In the genomic region with DNA sequence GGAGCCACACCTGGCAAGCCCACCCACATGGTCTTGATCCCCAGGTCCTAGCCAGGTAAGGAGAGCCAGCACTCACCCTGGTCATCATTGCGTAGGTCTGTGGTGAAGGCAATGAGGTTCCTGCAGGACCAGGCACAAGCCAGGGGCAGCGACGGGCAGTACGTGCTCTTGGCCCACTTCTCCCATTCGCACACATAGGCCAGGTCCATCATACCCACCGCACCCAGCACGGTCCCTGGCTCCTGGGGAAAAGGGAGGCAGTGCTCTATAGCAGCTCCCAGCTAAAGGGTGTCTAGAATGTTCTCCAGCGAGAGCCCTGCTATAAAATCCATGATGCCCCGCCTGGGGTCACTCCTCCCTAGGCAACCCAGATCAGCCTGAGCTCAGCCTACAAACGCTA, we compare ENCODE assay signal across 14 mouse cellular contexts. TPM values are rescaled to one million over a fixed set of nuclear protein-coding genes. Genes with fewer than 3 reads are reported as not detected.
DNase-seq lines count a peak whose midpoint lies in the region; ATAC-seq lines count a peak whose summit lies in the region.
"Had no signal": no experiment of that assay in that cellular context is flagged by ENCODE, and none has a peak within 500 bp of the region (broad histone marks: within the 10 kb centered on the region; RNA-seq: fewer than 3 reads in every experiment).

No protein-coding gene starts in this region.

- no peak for ATAC-seq in forebrain, embryonic 12.5 days (ENCODE audit: low FRiP score)
- ATAC-seq in forebrain, embryonic 11.5 days (replicated peaks; ENCODE audit: low FRiP score): no peak
- ATAC-seq in intestine, embryonic 15.5 days: no peak
- no peak for ATAC-seq in intestine, embryonic 16.5 days
- ATAC-seq in midbrain, embryonic 15.5 days (replicated peaks): no peak
- no peak for ATAC-seq in midbrain, embryonic 16.5 days

- no peak overlapping the region for H3K9ac ChIP-seq in forebrain, embryonic 12.5 days
- H3K9ac ChIP-seq in forebrain, embryonic 11.5 days (ENCODE audit: low read length): no peak overlapping the region
- no peak overlapping the region for H3K9ac ChIP-seq in intestine, embryonic 15.5 days
- no peak overlapping the region; the same call in 1 of the 2 replicates for H3K9ac ChIP-seq in intestine, embryonic 16.5 days (ENCODE audit: low read depth, low read length)
- no peak overlapping the region for H3K9ac ChIP-seq in midbrain, embryonic 15.5 days
- H3K9ac ChIP-seq in midbrain, embryonic 16.5 days (ENCODE audit: low read depth, low read length): no peak overlapping the region

- peak overlapping the region; percentile 45; the same call in 1 of the 2 replicates for H3K4me2 ChIP-seq in forebrain, embryonic 12.5 days
- no peak overlapping the region for H3K4me2 ChIP-seq in forebrain, embryonic 11.5 days (ENCODE audit: low read depth, low read length, severe bottlenecking)
- peak overlapping the region; percentile 64; the same call in 1 of the 2 replicates for H3K4me2 ChIP-seq in intestine, embryonic 15.5 days (replicated peaks)
- H3K4me2 ChIP-seq in intestine, embryonic 16.5 days (ENCODE audit: low read depth, low read length): no peak overlapping the region
- H3K4me2 ChIP-seq in midbrain, embryonic 15.5 days: no peak overlapping the region; the same call in 1 of the 2 replicates
- no peak overlapping the region for H3K4me2 ChIP-seq in midbrain, embryonic 16.5 days (ENCODE audit: low read length)

- DNase-seq in forebrain, embryonic 11.5 days (ENCODE audit: low spot score): no peak
- no peak for DNase-seq in yolk sac, embryonic 10.5 days (ENCODE audit: low spot score)
- DNase-seq: kidney, adult 18-20 months; layer of hippocampus, adult 9-11 months; right cerebral cortex, postnatal 14 days had no signal

- peaks cover 11% of the 10 kb centered on the region for H3K4me1 ChIP-seq in forebrain, embryonic 12.5 days
- 0 out of 2 replicates have a peak, but pooled peaks cover 5% of the 10 kb centered on the region for H3K4me1 ChIP-seq in forebrain, embryonic 11.5 days (replicated peaks; ENCODE audit: control insufficient read depth, insufficient read depth, low read length)
- H3K4me1 ChIP-seq in intestine, embryonic 15.5 days (replicated peaks): peaks cover 12% of the 10 kb centered on the region
- H3K4me1 ChIP-seq in intestine, embryonic 16.5 days (ENCODE audit: control insufficient read depth, insufficient read depth, low read length): peaks cover 3% of the 10 kb centered on the region; the same call in 1 of the 2 replicates
- H3K4me1 ChIP-seq in midbrain, embryonic 15.5 days: peaks cover 14% of the 10 kb centered on the region
- peaks cover 5% of the 10 kb centered on the region; the same call in 1 of the 2 replicates for H3K4me1 ChIP-seq in midbrain, embryonic 16.5 days (ENCODE audit: control insufficient read depth, insufficient read depth, low read length)

- no peak overlapping the region for H3K27ac ChIP-seq in forebrain, embryonic 12.5 days
- H3K27ac ChIP-seq in forebrain, embryonic 11.5 days (ENCODE audit: low read depth, low read length): no peak overlapping the region
- no peak overlapping the region for H3K27ac ChIP-seq in intestine, embryonic 15.5 days
- no peak overlapping the region for H3K27ac ChIP-seq in intestine, embryonic 16.5 days (ENCODE audit: low read length)
- H3K27ac ChIP-seq in midbrain, embryonic 15.5 days: 0 out of 2 replicates have a peak overlapping the region, but pooled peaks have one; percentile 26
- no peak overlapping the region for H3K27ac ChIP-seq in midbrain, embryonic 16.5 days (ENCODE audit: low read length)

- peaks cover 11% of the 10 kb centered on the region for H3K27me3 ChIP-seq in forebrain, embryonic 12.5 days
- H3K27me3 ChIP-seq in forebrain, embryonic 11.5 days (ENCODE audit: control insufficient read depth, insufficient read depth, low read length): peaks cover 11% of the 10 kb centered on the region; the same call in 1 of the 2 replicates
- no peaks in the 10 kb centered on the region for H3K27me3 ChIP-seq in intestine, embryonic 15.5 days (replicated peaks)
- H3K27me3 ChIP-seq in intestine, embryonic 16.5 days (replicated peaks; ENCODE audit: control insufficient read depth, insufficient read depth, low read length): no peaks in the 10 kb centered on the region
- H3K27me3 ChIP-seq in midbrain, embryonic 15.5 days (replicated peaks): no peaks in the 10 kb centered on the region
- H3K27me3 ChIP-seq in midbrain, embryonic 16.5 days (ENCODE audit: control insufficient read depth, insufficient read depth, low read depth, low read length): no peaks in the 10 kb centered on the region

- 95% methylated on average over 10 of the region's 10 CpGs for WGBS in forebrain, embryonic 12.5 days
- 95% methylated on average over 10 of the region's 10 CpGs for WGBS in forebrain, embryonic 11.5 days
- WGBS in intestine, embryonic 15.5 days: 90% methylated on average over 10 of the region's 10 CpGs
- WGBS in intestine, embryonic 16.5 days: 91% methylated on average over 10 of the region's 10 CpGs
- WGBS in midbrain, embryonic 15.5 days: 95% methylated on average over 10 of the region's 10 CpGs
- WGBS in midbrain, embryonic 16.5 days: 94% methylated on average over 10 of the region's 10 CpGs

- H3K36me3 ChIP-seq in forebrain, embryonic 12.5 days (replicated peaks): peaks cover 57% of the 10 kb centered on the region
- H3K36me3 ChIP-seq in forebrain, embryonic 11.5 days (ENCODE audit: control insufficient read depth, insufficient read depth, low read length): no peaks in the 10 kb centered on the region; the same call in 1 of the 2 replicates
- peaks cover 37% of the 10 kb centered on the region for H3K36me3 ChIP-seq in intestine, embryonic 15.5 days
- H3K36me3 ChIP-seq in intestine, embryonic 16.5 days (ENCODE audit: control insufficient read depth, insufficient read depth, low read length): peaks cover 20% of the 10 kb centered on the region
- H3K36me3 ChIP-seq in midbrain, embryonic 15.5 days (replicated peaks): peaks cover 17% of the 10 kb centered on the region
- peaks cover 25% of the 10 kb centered on the region; the same call in 1 of the 2 replicates for H3K36me3 ChIP-seq in midbrain, embryonic 16.5 days (ENCODE audit: control insufficient read depth, insufficient read depth, low read length)

- H3K4me3 ChIP-seq in forebrain, embryonic 12.5 days (replicated peaks): no peak overlapping the region
- H3K4me3 ChIP-seq in forebrain, embryonic 11.5 days (ENCODE audit: low read depth, low read length): no peak overlapping the region
- no peak overlapping the region for H3K4me3 ChIP-seq in intestine, embryonic 15.5 days (replicated peaks)
- no peak overlapping the region for H3K4me3 ChIP-seq in intestine, embryonic 16.5 days (ENCODE audit: low read length)
- H3K4me3 ChIP-seq in midbrain, embryonic 15.5 days: peak overlapping the region; percentile 83; the same call in 1 of the 2 replicates
- no peak overlapping the region for H3K4me3 ChIP-seq in midbrain, embryonic 16.5 days (ENCODE audit: low read depth, low read length)

- no peaks in the 10 kb centered on the region for H3K9me3 ChIP-seq in forebrain, embryonic 12.5 days
- no peaks in the 10 kb centered on the region for H3K9me3 ChIP-seq in forebrain, embryonic 11.5 days (ENCODE audit: control insufficient read depth, low read length)
- no peaks in the 10 kb centered on the region for H3K9me3 ChIP-seq in intestine, embryonic 15.5 days
- H3K9me3 ChIP-seq in intestine, embryonic 16.5 days (ENCODE audit: control insufficient read depth, low read length): no peaks in the 10 kb centered on the region
- H3K9me3 ChIP-seq in midbrain, embryonic 15.5 days: no peaks in the 10 kb centered on the region
- no peaks in the 10 kb centered on the region for H3K9me3 ChIP-seq in midbrain, embryonic 16.5 days (replicated peaks; ENCODE audit: control insufficient read depth, low read length, poor library complexity, severe bottlenecking)

RNA-seq across cellular contexts. Expression of a gene that starts 1.3 kb away (rescaled TPM):
- polyA plus RNA-seq in forebrain, embryonic 12.5 days (2016; fragmentation: Nextera tagmentation; extraction: Ambion mirVana): 59.9 and 62.3 TPM in 2 replicates
- 60.4 and 60.6 TPM in 2 replicates for polyA plus RNA-seq in forebrain, embryonic 11.5 days (2014; fragmentation: Nextera tagmentation; extraction: Ambion mirVana)
- polyA plus RNA-seq in intestine, embryonic 15.5 days (2015; fragmentation: Nextera tagmentation; extraction: Ambion mirVana): 37.3 and 39.8 TPM in 2 replicates
- 34.1 and 37.2 TPM in 2 replicates for polyA plus RNA-seq in intestine, embryonic 16.5 days (2015; fragmentation: Nextera tagmentation; extraction: Ambion mirVana)
- polyA plus RNA-seq in midbrain, embryonic 15.5 days (2015; fragmentation: Nextera tagmentation; extraction: Ambion mirVana): 64.5 and 66.5 TPM in 2 replicates
- polyA plus RNA-seq in midbrain, embryonic 16.5 days (2015; fragmentation: Nextera tagmentation; extraction: Ambion mirVana): 55.4 and 56.6 TPM in 2 replicates

RNA-seq across cellular contexts. Expression of a gene that starts 3.2 kb away (rescaled TPM):
- polyA plus RNA-seq in forebrain, embryonic 12.5 days (2016; fragmentation: Nextera tagmentation; extraction: Ambion mirVana): 35.1 and 53.2 TPM in 2 replicates
- 3.3 and 14.8 TPM in 2 replicates for polyA plus RNA-seq in forebrain, embryonic 11.5 days (2014; fragmentation: Nextera tagmentation; extraction: Ambion mirVana)
- polyA plus RNA-seq in intestine, embryonic 15.5 days (2015; fragmentation: Nextera tagmentation; extraction: Ambion mirVana): 17.7 TPM in 1 of 2 replicates, not detected in the other
- polyA plus RNA-seq in intestine, embryonic 16.5 days (2015; fragmentation: Nextera tagmentation; extraction: Ambion mirVana): 2.1 and 7.8 TPM in 2 replicates
- polyA plus RNA-seq in midbrain, embryonic 15.5 days (2015; fragmentation: Nextera tagmentation; extraction: Ambion mirVana): not detected in 2 replicates
- polyA plus RNA-seq in midbrain, embryonic 16.5 days (2015; fragmentation: Nextera tagmentation; extraction: Ambion mirVana): 2.6 and 13.4 TPM in 2 replicates
- polyA plus RNA-seq: C2C12; cerebellum, adult 2 months had no signal

RNA-seq across cellular contexts. Expression of a gene that starts 9.4 kb away (rescaled TPM):
- polyA plus RNA-seq in forebrain, embryonic 12.5 days (2016; fragmentation: Nextera tagmentation; extraction: Ambion mirVana): 0.96 and 1.1 TPM in 2 replicates
- polyA plus RNA-seq in forebrain, embryonic 11.5 days (2014; fragmentation: Nextera tagmentation; extraction: Ambion mirVana): 0.55 and 1.0 TPM in 2 replicates
- 0.52 and 1.1 TPM in 2 replicates for polyA plus RNA-seq in intestine, embryonic 15.5 days (2015; fragmentation: Nextera tagmentation; extraction: Ambion mirVana)
- 0.68 and 0.69 TPM in 2 replicates for polyA plus RNA-seq in intestine, embryonic 16.5 days (2015; fragmentation: Nextera tagmentation; extraction: Ambion mirVana)
- polyA plus RNA-seq in midbrain, embryonic 15.5 days (2015; fragmentation: Nextera tagmentation; extraction: Ambion mirVana): 3.1 and 3.3 TPM in 2 replicates
- 3.5 and 3.8 TPM in 2 replicates for polyA plus RNA-seq in midbrain, embryonic 16.5 days (2015; fragmentation: Nextera tagmentation; extraction: Ambion mirVana)

RNA-seq across cellular contexts. Expression of a gene that starts 13.6 kb away (rescaled TPM):
- polyA plus RNA-seq in forebrain, embryonic 12.5 days (2016; fragmentation: Nextera tagmentation; extraction: Ambion mirVana): 162 and 173 TPM in 2 replicates
- polyA plus RNA-seq in forebrain, embryonic 11.5 days (2014; fragmentation: Nextera tagmentation; extraction: Ambion mirVana): 135 and 145 TPM in 2 replicates
- 108 and 116 TPM in 2 replicates for polyA plus RNA-seq in intestine, embryonic 15.5 days (2015; fragmentation: Nextera tagmentation; extraction: Ambion mirVana)
- polyA plus RNA-seq in intestine, embryonic 16.5 days (2015; fragmentation: Nextera tagmentation; extraction: Ambion mirVana): 105 and 116 TPM in 2 replicates
- polyA plus RNA-seq in midbrain, embryonic 15.5 days (2015; fragmentation: Nextera tagmentation; extraction: Ambion mirVana): 292 and 296 TPM in 2 replicates
- 273 and 293 TPM in 2 replicates for polyA plus RNA-seq in midbrain, embryonic 16.5 days (2015; fragmentation: Nextera tagmentation; extraction: Ambion mirVana)

RNA-seq across cellular contexts. Expression of a gene that starts 16.8 kb away (rescaled TPM):
- polyA plus RNA-seq in forebrain, embryonic 12.5 days (2016; fragmentation: Nextera tagmentation; extraction: Ambion mirVana): not detected in 2 replicates
- polyA plus RNA-seq in forebrain, embryonic 11.5 days (2014; fragmentation: Nextera tagmentation; extraction: Ambion mirVana): not detected in 2 replicates
- polyA plus RNA-seq in intestine, embryonic 15.5 days (2015; fragmentation: Nextera tagmentation; extraction: Ambion mirVana): not detected in 2 replicates
- not detected in 2 replicates for polyA plus RNA-seq in intestine, embryonic 16.5 days (2015; fragmentation: Nextera tagmentation; extraction: Ambion mirVana)
- not detected in 2 replicates for polyA plus RNA-seq in midbrain, embryonic 15.5 days (2015; fragmentation: Nextera tagmentation; extraction: Ambion mirVana)
- 0.20 TPM in 1 of 2 replicates, not detected in the other for polyA plus RNA-seq in midbrain, embryonic 16.5 days (2015; fragmentation: Nextera tagmentation; extraction: Ambion mirVana)
- polyA plus RNA-seq: C2C12; embryonic facial prominence, embryonic 11.5 days; heart, embryonic 16.5 days had no signal

Comparison
In these comparisons a context has a peak if more than half of its experiments do, and no peak if none do; other contexts are left out.
1. H3K4me2 ChIP-seq: peak in forebrain, embryonic 12.5 days (single experiment) and intestine, embryonic 15.5 days (single experiment); none in forebrain, embryonic 11.5 days (single experiment), intestine, embryonic 16.5 days (single experiment), midbrain, embryonic 15.5 days (single experiment) and midbrain, embryonic 16.5 days (single experiment).